ENCODE assay signal across 8 mouse cellular contexts in genomic region chr3:80800299-80800994, GRCm38 (mm10). TPM values are rescaled to one million over a fixed set of nuclear protein-coding genes. Genes with fewer than 3 reads are reported as not detected.
DNase-seq lines count a peak whose midpoint lies in the region; ATAC-seq and TF ChIP-seq lines count a peak whose summit lies in the region.

No protein-coding gene starts in this region.

- ATAC-seq in kidney, embryonic 14.5 days (ENCODE audit: low FRiP score, low TSS enrichment) = peak; percentile 10; the same call in 1 of the 2 replicates
- ATAC-seq in forebrain, embryonic 11.5 days (replicated peaks; ENCODE audit: low FRiP score) = peak; percentile 45
- peak; percentile 0; the same call in 1 of the 2 replicates for ATAC-seq in hindbrain, embryonic 16.5 days
- ATAC-seq in limb, embryonic 15.5 days (ENCODE audit: insufficient number of reproducible peaks, low FRiP score, low TSS enrichment, low read depth) = no peak

- no peaks in the 10 kb centered on the region for H3K9me3 ChIP-seq in kidney, embryonic 14.5 days (ENCODE audit: control insufficient read depth, low read length)
- no peaks in the 10 kb centered on the region for H3K9me3 ChIP-seq in forebrain, embryonic 11.5 days (ENCODE audit: control insufficient read depth, low read length)
- H3K9me3 ChIP-seq in hindbrain, embryonic 16.5 days (ENCODE audit: control insufficient read depth, low read length) = no peaks in the 10 kb centered on the region
- H3K9me3 ChIP-seq in limb, embryonic 15.5 days = no peaks in the 10 kb centered on the region

- H3K36me3 ChIP-seq in kidney, embryonic 14.5 days (ENCODE audit: control insufficient read depth, insufficient read depth, low read length) = no peaks in the 10 kb centered on the region
- H3K36me3 ChIP-seq in kidney, adult 2 months (ENCODE audit: control insufficient read depth, insufficient read depth, low read length) = no peaks in the 10 kb centered on the region
- no peaks in the 10 kb centered on the region for H3K36me3 ChIP-seq in forebrain, embryonic 11.5 days (ENCODE audit: control insufficient read depth, insufficient read depth, low read length)
- H3K36me3 ChIP-seq in hindbrain, embryonic 16.5 days (ENCODE audit: control insufficient read depth, insufficient read depth, low read length) = no peaks in the 10 kb centered on the region
- no peaks in the 10 kb centered on the region for H3K36me3 ChIP-seq in limb, embryonic 15.5 days

- 2% methylated on average over 29 of the region's 29 CpGs for WGBS in kidney, embryonic 14.5 days
- 2% methylated on average over 29 of the region's 29 CpGs for WGBS in kidney, adult 2 months
- 2% methylated on average over 29 of the region's 29 CpGs for WGBS in forebrain, embryonic 11.5 days
- 1% methylated on average over 29 of the region's 29 CpGs for WGBS in hindbrain, embryonic 16.5 days
- 3% methylated on average over 29 of the region's 29 CpGs for WGBS in limb, embryonic 15.5 days

- TF ChIP-seq CTCF in kidney, adult 2 months (conservative IDR thresholded peaks at IDR 0.05; ENCODE audit: insufficient read depth, insufficient read length, low read depth, low read length) = no peak

- peaks cover 21% of the 10 kb centered on the region for H3K27me3 ChIP-seq in kidney, embryonic 14.5 days (ENCODE audit: control insufficient read depth, insufficient read depth, low read length)
- 0 out of 2 replicates have a peak, but pooled peaks cover 2% of the 10 kb centered on the region for H3K27me3 ChIP-seq in kidney, adult 2 months (replicated peaks; ENCODE audit: control insufficient read depth, insufficient read depth, low read length)
- no peaks in the 10 kb centered on the region; the same call in 1 of the 2 replicates for H3K27me3 ChIP-seq in forebrain, embryonic 11.5 days (ENCODE audit: control insufficient read depth, insufficient read depth, low read length)
- no peaks in the 10 kb centered on the region for H3K27me3 ChIP-seq in hindbrain, embryonic 16.5 days (replicated peaks; ENCODE audit: control insufficient read depth, insufficient read depth, low read length)
- H3K27me3 ChIP-seq in limb, embryonic 15.5 days = peaks cover 32% of the 10 kb centered on the region

- no peak overlapping the region for H3K27ac ChIP-seq in kidney, embryonic 14.5 days (ENCODE audit: low read depth, low read length)
- H3K27ac ChIP-seq in kidney, adult 2 months (ENCODE audit: insufficient read depth, low read depth, low read length) = no peak overlapping the region
- H3K27ac ChIP-seq in forebrain, embryonic 11.5 days (ENCODE audit: low read depth, low read length) = no peak overlapping the region
- H3K27ac ChIP-seq in hindbrain, embryonic 16.5 days (ENCODE audit: low read depth, low read length) = peak overlapping the region; percentile 93
- H3K27ac ChIP-seq in limb, embryonic 15.5 days = no peak overlapping the region

- H3K4me2 ChIP-seq in kidney, embryonic 14.5 days (replicated peaks; ENCODE audit: low read depth, low read length) = peak overlapping the region; percentile 61
- peak overlapping the region; percentile 50 for H3K4me2 ChIP-seq in forebrain, embryonic 11.5 days (ENCODE audit: low read depth, low read length, severe bottlenecking)
- peak overlapping the region; percentile 76 for H3K4me2 ChIP-seq in hindbrain, embryonic 16.5 days (ENCODE audit: low read length)
- H3K4me2 ChIP-seq in limb, embryonic 15.5 days = peak overlapping the region; percentile 64

- no peak for DNase-seq in kidney, adult 2 months
- DNase-seq in brain, adult 2 months (ENCODE audit: low read depth, low spot score) = peak; percentile 80
- peak; percentile 64 for DNase-seq in forebrain, embryonic 11.5 days (ENCODE audit: low spot score)
- peak; percentile 66 for DNase-seq in retina, embryonic 14.5 days (ENCODE audit: low spot score)
- DNase-seq in urinary bladder, postnatal 14 days (ENCODE audit: low spot score) = no peak

- no peak for TF ChIP-seq POLR2A in kidney, adult 2 months (IDR thresholded peaks at IDR 0.05; ENCODE audit: low read depth, low read length)

- H3K9ac ChIP-seq in kidney, embryonic 14.5 days (ENCODE audit: low read depth, low read length) = peak overlapping the region; percentile 23; the same call in 1 of the 2 replicates
- H3K9ac ChIP-seq in forebrain, embryonic 11.5 days (ENCODE audit: low read length) = peak overlapping the region; percentile 50
- peak overlapping the region; percentile 72 for H3K9ac ChIP-seq in hindbrain, embryonic 16.5 days (ENCODE audit: low read depth, low read length)
- H3K9ac ChIP-seq in limb, embryonic 15.5 days = no peak overlapping the region

- peak overlapping the region; percentile 34 for H3K4me3 ChIP-seq in kidney, embryonic 14.5 days (ENCODE audit: low read length)
- H3K4me3 ChIP-seq in kidney, adult 2 months (ENCODE audit: insufficient read depth, low read depth, low read length) = no peak overlapping the region
- H3K4me3 ChIP-seq in forebrain, embryonic 11.5 days (ENCODE audit: low read depth, low read length) = peak overlapping the region; percentile 47
- H3K4me3 ChIP-seq in hindbrain, embryonic 16.5 days (ENCODE audit: low read length) = peak overlapping the region; percentile 59
- peak overlapping the region; percentile 44 for H3K4me3 ChIP-seq in limb, embryonic 15.5 days

- H3K4me1 ChIP-seq in kidney, embryonic 14.5 days (ENCODE audit: control insufficient read depth, insufficient read depth, low read length) = peaks cover 14% of the 10 kb centered on the region; the same call in 1 of the 2 replicates
- H3K4me1 ChIP-seq in kidney, adult 2 months (ENCODE audit: control insufficient read depth, insufficient read depth, low read length) = no peaks in the 10 kb centered on the region
- H3K4me1 ChIP-seq in forebrain, embryonic 11.5 days (replicated peaks; ENCODE audit: control insufficient read depth, insufficient read depth, low read length) = 0 out of 2 replicates have a peak, but pooled peaks cover 2% of the 10 kb centered on the region
- peaks cover 10% of the 10 kb centered on the region for H3K4me1 ChIP-seq in hindbrain, embryonic 16.5 days (ENCODE audit: control insufficient read depth, insufficient read depth, low read depth, low read length)
- H3K4me1 ChIP-seq in limb, embryonic 15.5 days = peaks cover 20% of the 10 kb centered on the region

RNA-seq across cellular contexts. Expression of gene Gria2, which starts 2.2 kb away (rescaled TPM):
- polyA plus RNA-seq in kidney, embryonic 14.5 days (2014; fragmentation: Nextera tagmentation; extraction: Ambion mirVana) = 0.87 and 1.0 TPM in 2 replicates
- polyA plus RNA-seq in kidney, adult 2 months (2012; rRNA removed) = 0.06 and 0.10 TPM in 2 replicates
- 14.6 and 14.7 TPM in 2 replicates for polyA plus RNA-seq in forebrain, embryonic 11.5 days (2014; fragmentation: Nextera tagmentation; extraction: Ambion mirVana)
- 186 and 187 TPM in 2 replicates for polyA plus RNA-seq in hindbrain, embryonic 16.5 days (2015; fragmentation: Nextera tagmentation; extraction: Ambion mirVana)
- polyA plus RNA-seq in limb, embryonic 15.5 days (2015; fragmentation: Nextera tagmentation; extraction: Ambion mirVana) = 4.3 and 5.7 TPM in 2 replicates

Comparison
In these comparisons a context has a peak if more than half of its experiments do, and no peak if none do; other contexts are left out.
1. DNase-seq: peak in brain, adult 2 months (single experiment), forebrain, embryonic 11.5 days (single experiment) and retina, embryonic 14.5 days (single experiment); none in kidney, adult 2 months (single experiment) and urinary bladder, postnatal 14 days (single experiment).
2. RNA of gene Gria2, which starts 2.2 kb away (polyA plus RNA-seq): 186 to 187 TPM in hindbrain, embryonic 16.5 days; 14.6 to 14.7 TPM in forebrain, embryonic 11.5 days, 4.3 to 5.7 TPM in limb, embryonic 15.5 days, 0.87 to 1.0 TPM in kidney, embryonic 14.5 days and 0.06 to 0.10 TPM in kidney, adult 2 months; every median in the first group is over 10 times any median in the second.
3. Peak in every context shown above with its lines, with median percentiles within 50 percentile points of each other: H3K4me2 ChIP-seq.